ENCODE assay signal across 13 mouse cellular contexts in the genomic region with DNA sequence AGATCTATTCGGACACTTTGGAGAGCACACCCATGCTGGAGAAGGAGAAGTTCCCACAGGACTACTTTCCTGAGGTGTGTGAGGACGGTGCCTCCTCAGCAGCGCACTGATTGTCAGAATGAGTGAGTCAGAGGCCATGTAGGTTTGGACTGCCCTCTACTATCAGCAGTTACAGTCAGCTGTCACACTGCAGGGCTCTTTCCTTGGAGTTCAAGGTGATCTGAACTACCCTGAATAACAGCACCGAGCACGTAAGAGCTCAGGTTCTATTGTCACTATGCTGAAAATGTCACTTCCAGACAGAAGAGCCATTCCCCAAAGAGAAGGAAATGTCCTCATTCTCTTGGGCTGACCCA.
DNase-seq lines count a peak whose midpoint lies in the region; ATAC-seq and TF ChIP-seq lines count a peak whose summit lies in the region.
"Had no signal": no experiment of that assay in that cellular context is flagged by ENCODE, and none has a peak within 500 bp of the region (broad histone marks: within the 10 kb centered on the region; RNA-seq: fewer than 3 reads in every experiment).

No protein-coding gene starts in this region.

- DNase-seq in forebrain, embryonic 14.5 days (ENCODE audit: low spot score) = no peak
- no peak for DNase-seq in forebrain, embryonic 11.5 days (ENCODE audit: low spot score)
- no peak for DNase-seq in heart, postnatal 14 days
- no peak for DNase-seq in hindbrain, postnatal 0 days (ENCODE audit: low spot score)
- DNase-seq in spleen, postnatal 36 days (ENCODE audit: low spot score in 2 of 2) = no peak
- DNase-seq: cerebellum, adult 8-10 months; thymus, adult 2 months; thymus, postnatal 4 days had no signal

- H3K27me3 ChIP-seq in forebrain, embryonic 14.5 days (replicated peaks; ENCODE audit: control insufficient read depth, insufficient read depth, low read length) = peaks cover 4% of the 10 kb centered on the region; the same call in 1 of the 2 replicates
- H3K27me3 ChIP-seq in forebrain, embryonic 11.5 days (ENCODE audit: control insufficient read depth, insufficient read depth, low read length) = peaks cover 11% of the 10 kb centered on the region; the same call in 1 of the 2 replicates
- no peaks in the 10 kb centered on the region for H3K27me3 ChIP-seq in heart, embryonic 16.5 days (ENCODE audit: control insufficient read depth, insufficient read depth, low read length)
- H3K27me3 ChIP-seq in C2C12 (ENCODE audit: control insufficient read depth, insufficient read depth, insufficient read length) = no peaks in the 10 kb centered on the region
- no peaks in the 10 kb centered on the region for H3K27me3 ChIP-seq in limb, embryonic 13.5 days
- 0 out of 2 replicates have a peak, but pooled peaks cover 10% of the 10 kb centered on the region for H3K27me3 ChIP-seq in hindbrain, postnatal 0 days (ENCODE audit: insufficient read depth, low read length)

- ATAC-seq in forebrain, embryonic 14.5 days = 0 out of 2 replicates have a peak, but pooled peaks have one; percentile 20
- ATAC-seq in forebrain, embryonic 11.5 days (replicated peaks; ENCODE audit: low FRiP score) = no peak
- ATAC-seq in heart, embryonic 16.5 days (replicated peaks; ENCODE audit: extremely low read depth, insufficient read depth, low FRiP score) = peak; percentile 64
- 0 out of 2 replicates have a peak, but pooled peaks have one; percentile 9 for ATAC-seq in limb, embryonic 13.5 days (ENCODE audit: low FRiP score, low read depth)
- ATAC-seq in hindbrain, postnatal 0 days = no peak
- ATAC-seq: forebrain, embryonic 16.5 days; midbrain, embryonic 15.5 days had no signal

- no peak overlapping the region for H3K9ac ChIP-seq in forebrain, embryonic 14.5 days (ENCODE audit: low read length)
- H3K9ac ChIP-seq in forebrain, embryonic 11.5 days (ENCODE audit: low read length) = no peak overlapping the region
- H3K9ac ChIP-seq in heart, embryonic 16.5 days (ENCODE audit: low read length) = no peak overlapping the region
- H3K9ac ChIP-seq in limb, embryonic 13.5 days = no peak overlapping the region
- H3K9ac ChIP-seq in hindbrain, postnatal 0 days (replicated peaks; ENCODE audit: low read length) = no peak overlapping the region
- H3K9ac ChIP-seq: midbrain, embryonic 15.5 days had no signal

- no peak overlapping the region for H3K4me2 ChIP-seq in forebrain, embryonic 14.5 days (ENCODE audit: low read length)
- no peak overlapping the region for H3K4me2 ChIP-seq in forebrain, embryonic 11.5 days (ENCODE audit: low read depth, low read length, severe bottlenecking)
- H3K4me2 ChIP-seq in heart, embryonic 16.5 days (ENCODE audit: low read depth, low read length) = no peak overlapping the region
- H3K4me2 ChIP-seq in limb, embryonic 13.5 days (replicated peaks) = no peak overlapping the region
- no peak overlapping the region for H3K4me2 ChIP-seq in hindbrain, postnatal 0 days (ENCODE audit: low read depth, low read length)
- H3K4me2 ChIP-seq: midbrain, embryonic 15.5 days had no signal

- H3K79me3 ChIP-seq in C2C12 (ENCODE audit: low read depth) = no peaks in the 10 kb centered on the region

- WGBS in forebrain, embryonic 14.5 days = 92% methylated on average over 5 of the region's 5 CpGs
- 92% methylated on average over 5 of the region's 5 CpGs for WGBS in forebrain, embryonic 11.5 days
- 58% methylated on average over 5 of the region's 5 CpGs for WGBS in heart, embryonic 16.5 days
- WGBS in limb, embryonic 13.5 days = 76% methylated on average over 5 of the region's 5 CpGs
- WGBS in hindbrain, postnatal 0 days = 95% methylated on average over 5 of the region's 5 CpGs

- H3K4me3 ChIP-seq in forebrain, embryonic 14.5 days (ENCODE audit: low read depth, low read length) = no peak overlapping the region
- no peak overlapping the region for H3K4me3 ChIP-seq in forebrain, embryonic 11.5 days (ENCODE audit: low read depth, low read length)
- no peak overlapping the region for H3K4me3 ChIP-seq in heart, embryonic 16.5 days (ENCODE audit: low read length)
- no peak overlapping the region for H3K4me3 ChIP-seq in C2C12 (ENCODE audit: insufficient read depth, poor library complexity, severe bottlenecking)
- H3K4me3 ChIP-seq in limb, embryonic 13.5 days = no peak overlapping the region
- no peak overlapping the region for H3K4me3 ChIP-seq in hindbrain, postnatal 0 days (ENCODE audit: low read length)
- H3K4me3 ChIP-seq: midbrain, embryonic 15.5 days had no signal

- no peaks in the 10 kb centered on the region for H3K79me2 ChIP-seq in C2C12 (ENCODE audit: control insufficient read depth, insufficient read depth)

- no peak for TF ChIP-seq CTCF in C2C12 (IDR thresholded peaks at IDR 0.05; ENCODE audit: control insufficient read depth, insufficient read depth, insufficient read length)
- TF ChIP-seq CTCF in hindbrain, postnatal 0 days (IDR thresholded peaks at IDR 0.05; ENCODE audit: low read depth) = no peak

- peaks cover 9% of the 10 kb centered on the region for H3K4me1 ChIP-seq in forebrain, embryonic 14.5 days (ENCODE audit: control insufficient read depth, insufficient read depth, low read length)
- peaks cover 4% of the 10 kb centered on the region; the same call in 1 of the 2 replicates for H3K4me1 ChIP-seq in forebrain, embryonic 11.5 days (replicated peaks; ENCODE audit: control insufficient read depth, insufficient read depth, low read length)
- peaks cover 24% of the 10 kb centered on the region for H3K4me1 ChIP-seq in heart, embryonic 16.5 days (ENCODE audit: control insufficient read depth, insufficient read depth, low read length)
- H3K4me1 ChIP-seq in limb, embryonic 13.5 days = peaks cover 35% of the 10 kb centered on the region
- H3K4me1 ChIP-seq in hindbrain, postnatal 0 days (ENCODE audit: insufficient read depth, low read length) = no peaks in the 10 kb centered on the region
- H3K4me1 ChIP-seq: midbrain, embryonic 15.5 days had no signal

- no peak overlapping the region for H3K27ac ChIP-seq in forebrain, embryonic 14.5 days (ENCODE audit: low read depth, low read length)
- no peak overlapping the region for H3K27ac ChIP-seq in forebrain, embryonic 11.5 days (ENCODE audit: low read depth, low read length)
- peak overlapping the region; percentile 80 for H3K27ac ChIP-seq in heart, embryonic 16.5 days (ENCODE audit: low read length)
- no peak overlapping the region for H3K27ac ChIP-seq in limb, embryonic 13.5 days
- H3K27ac ChIP-seq in hindbrain, postnatal 0 days = no peak overlapping the region
- H3K27ac ChIP-seq: midbrain, embryonic 15.5 days had no signal

- intact Hi-C loops in heart, postnatal 14 days (cut with DNase I) = no loop called here

- H3K36me3 ChIP-seq in forebrain, embryonic 14.5 days (ENCODE audit: control insufficient read depth, insufficient read depth, low read length) = no peaks in the 10 kb centered on the region
- H3K36me3 ChIP-seq in forebrain, embryonic 11.5 days (ENCODE audit: control insufficient read depth, insufficient read depth, low read length) = no peaks in the 10 kb centered on the region
- peaks cover 12% of the 10 kb centered on the region; the same call in 1 of the 2 replicates for H3K36me3 ChIP-seq in heart, embryonic 16.5 days (ENCODE audit: control insufficient read depth, insufficient read depth)
- H3K36me3 ChIP-seq in C2C12 (ENCODE audit: control insufficient read depth, insufficient read depth) = peaks cover 7% of the 10 kb centered on the region
- H3K36me3 ChIP-seq in limb, embryonic 13.5 days = peaks cover 27% of the 10 kb centered on the region
- 0 out of 2 replicates have a peak, but pooled peaks cover 6% of the 10 kb centered on the region for H3K36me3 ChIP-seq in hindbrain, postnatal 0 days (ENCODE audit: insufficient read depth, low read length)
- H3K36me3 ChIP-seq: midbrain, embryonic 15.5 days had no signal

- H3ac ChIP-seq in C2C12 (ENCODE audit: control insufficient read depth, insufficient read length, low read depth) = no peak overlapping the region

- no peaks in the 10 kb centered on the region for H3K9me3 ChIP-seq in forebrain, embryonic 14.5 days (replicated peaks; ENCODE audit: control insufficient read depth, low read length)
- no peaks in the 10 kb centered on the region for H3K9me3 ChIP-seq in forebrain, embryonic 11.5 days (ENCODE audit: control insufficient read depth, low read length)
- no peaks in the 10 kb centered on the region for H3K9me3 ChIP-seq in heart, embryonic 16.5 days (replicated peaks; ENCODE audit: control insufficient read depth, low read length)
- no peaks in the 10 kb centered on the region for H3K9me3 ChIP-seq in limb, embryonic 13.5 days
- H3K9me3 ChIP-seq in hindbrain, postnatal 0 days (ENCODE audit: low read length) = no peaks in the 10 kb centered on the region
- H3K9me3 ChIP-seq: midbrain, embryonic 15.5 days had no signal

TF ChIP-seq in C2C12, 6 proteins besides CTCF, POLR2A, EP300 and RAD21:
- TF ChIP-seq MAX (IDR thresholded peaks at IDR 0.05) = no peak
- peak; percentile 43 for TF ChIP-seq MYOD1 (IDR thresholded peaks at IDR 0.05; ENCODE audit: control insufficient read depth, insufficient read length, low read depth)

Comparison
In these comparisons a context has a peak if more than half of its experiments do, and no peak if none do; other contexts are left out.
1. ATAC-seq: peak in forebrain, embryonic 14.5 days (single experiment), heart, embryonic 16.5 days (single experiment) and limb, embryonic 13.5 days (single experiment); none in forebrain, embryonic 11.5 days (single experiment) and hindbrain, postnatal 0 days (single experiment).